Mouse (Mus musculus): ENCODE measurements around the gene Car11. TPM values are rescaled to one million over a fixed set of nuclear protein-coding genes. Genes with fewer than 3 reads are reported as not detected.

The Car11 gene
- polyA plus RNA-seq, 1 experiment from 2014 or later, result 0.56 TPM

GRCm38 (mm10) chr7:45711316-45712021, 11.8 kb downstream of the Car11 start:
- Histone ChIP-seq H3K79me2 (ENCODE audit: inconsistent target) (peaks cover 73% of the 10 kb centered on the region), H3K36me3 (ENCODE audit: inconsistent target) (peaks cover 43% of the 10 kb centered on the region), H3K27ac (no peak overlapping the region), H3K4me3 (ENCODE audit: inconsistent target) (no peak overlapping the region)
- WGBS (ENCODE audit: missing documents), result 89% methylated on average over 22 of the region's 24 CpGs

DNA sequence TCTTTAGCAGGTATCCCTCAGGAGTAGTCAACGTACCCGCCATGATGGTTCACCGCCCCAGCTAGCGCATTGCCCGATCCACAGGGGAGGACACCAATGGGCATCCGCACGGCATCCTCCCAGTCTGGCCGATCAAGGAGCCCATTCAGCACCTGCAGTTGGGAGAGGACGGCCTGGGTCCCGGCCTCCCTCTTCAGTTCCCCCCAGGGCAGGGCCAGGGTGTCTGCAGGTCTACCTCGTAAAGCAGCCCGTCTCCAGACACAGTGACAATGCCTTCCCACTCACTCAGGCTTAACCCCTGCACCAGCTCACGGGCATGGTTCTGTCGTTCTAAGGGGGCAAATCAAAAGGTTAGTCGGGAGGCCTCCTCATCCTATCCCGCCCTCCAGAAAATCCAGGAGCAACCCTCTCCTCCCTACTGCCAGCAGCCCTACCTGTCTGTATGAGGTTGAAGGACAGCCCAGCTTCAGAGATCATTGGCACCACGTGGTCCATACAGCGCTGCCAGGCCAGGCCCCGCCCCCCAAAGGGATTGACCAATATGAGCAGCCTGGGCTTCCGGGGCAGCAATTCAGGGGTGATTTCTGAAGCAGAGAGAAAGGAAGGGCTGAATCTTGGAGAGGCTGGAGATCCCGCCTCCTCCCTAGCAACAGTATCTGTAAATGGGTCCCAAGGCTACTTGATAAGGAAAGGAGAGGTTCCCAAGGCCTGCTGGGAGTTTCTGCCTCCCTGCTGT, 12.5 kb downstream of the Car11 start:
- Histone ChIP-seq H3K4me3 (ENCODE audit: inconsistent target) (no peak overlapping the region), H3K79me2 (ENCODE audit: inconsistent target) (peaks cover 80% of the 10 kb centered on the region), H3K36me3 (ENCODE audit: inconsistent target) (peaks cover 43% of the 10 kb centered on the region), H3K27ac (no peak overlapping the region)
- 93% methylated on average over 20 of the region's 21 CpGs for WGBS (ENCODE audit: missing documents)

DNA sequence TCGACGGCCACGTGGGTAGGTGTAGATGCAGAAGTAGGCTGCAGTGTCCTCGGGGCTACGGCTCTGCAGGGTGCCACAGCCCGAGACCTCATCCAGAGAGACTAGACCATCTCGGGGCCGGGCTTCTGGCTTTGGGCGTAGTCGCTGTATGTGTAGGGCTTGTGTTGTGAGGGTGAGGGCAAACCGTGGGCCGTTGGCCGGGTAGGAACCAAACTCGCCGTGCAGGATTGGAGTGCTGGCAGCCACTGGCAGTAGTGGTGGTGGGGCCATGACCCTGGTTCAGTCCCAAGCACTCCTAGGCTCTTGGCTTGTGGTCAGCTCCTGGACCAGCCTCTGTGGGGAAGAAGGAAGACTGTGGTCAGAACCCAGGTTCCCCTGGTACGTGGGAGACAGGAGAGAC, 13.8 kb downstream of the Car11 start:
- WGBS (ENCODE audit: missing documents), result 89% methylated on average over 13 of the region's 16 CpGs
- H3K79me2 ChIP-seq (ENCODE audit: inconsistent target), result peaks cover 85% of the 10 kb centered on the region
- H3K36me3 ChIP-seq (ENCODE audit: inconsistent target), result peaks cover 43% of the 10 kb centered on the region
- H3K4me3 ChIP-seq (ENCODE audit: inconsistent target), result no peak overlapping the region
- no peak overlapping the region for H3K27ac ChIP-seq

GRCm38 (mm10) chr7:45713881-45714520, 14.4 kb downstream of the Car11 start:
- Histone ChIP-seq H3K79me2 (ENCODE audit: inconsistent target) (peaks cover 87% of the 10 kb centered on the region), H3K36me3 (ENCODE audit: inconsistent target) (peaks cover 43% of the 10 kb centered on the region), H3K27ac (peak overlapping the region; percentile 58)

GRCm38 (mm10) chr7:45714630-45715089, 15.0 kb downstream of the Car11 start:
- 14% methylated on average over 14 of the region's 14 CpGs for WGBS (ENCODE audit: missing documents)
- H3K79me2 ChIP-seq (ENCODE audit: inconsistent target), result peaks cover 87% of the 10 kb centered on the region
- H3K36me3 ChIP-seq (ENCODE audit: inconsistent target), result peaks cover 43% of the 10 kb centered on the region
- peak overlapping the region; percentile 58 for H3K27ac ChIP-seq
- H3K4me3 ChIP-seq (ENCODE audit: inconsistent target), result peak overlapping the region; percentile 78

More at GRCm38 (mm10) chr7:45713881-45714520, 14.4 kb downstream of the Car11 start:
- 88% methylated on average over 6 of the region's 6 CpGs for WGBS (ENCODE audit: missing documents)
- peak overlapping the region; percentile 78 for H3K4me3 ChIP-seq (ENCODE audit: inconsistent target)

DNA sequence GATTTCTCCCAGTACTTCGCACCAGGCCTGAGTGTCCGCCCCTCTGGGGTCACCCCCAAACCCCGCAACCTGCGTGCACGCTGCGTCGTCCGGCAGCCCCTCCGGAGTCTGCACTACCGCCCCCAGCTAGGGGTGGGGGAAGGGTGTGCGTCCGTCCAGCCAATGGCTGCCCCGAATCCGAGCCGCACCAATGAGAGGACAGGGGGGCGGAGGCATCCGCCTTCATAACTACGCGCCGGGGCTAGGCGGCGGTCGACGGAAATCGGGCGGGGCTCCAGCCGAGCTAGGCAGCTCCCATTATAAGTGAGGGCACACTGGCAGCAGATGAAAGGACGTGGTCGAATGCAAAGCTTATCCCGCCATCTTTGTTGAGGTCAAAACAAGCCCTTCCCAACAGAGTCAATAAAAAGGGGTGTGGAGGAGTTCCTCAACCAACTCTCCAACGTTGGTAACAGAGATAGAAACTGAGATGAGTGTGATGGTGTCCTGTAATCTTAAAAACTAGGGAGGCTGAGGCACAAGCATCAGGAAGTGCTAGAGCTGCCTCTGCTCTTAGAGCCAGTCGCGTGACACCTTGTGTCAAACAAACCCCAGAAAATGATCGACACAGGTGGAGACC, 15.6 kb downstream of the Car11 start, which contains the start of gene Rpl18:
Rpl18 (plus strand) TSS at position 368 of the 619 bp plus-strand sequence.
- Histone ChIP-seq H3K79me2 (ENCODE audit: inconsistent target) (peaks cover 82% of the 10 kb centered on the region), H3K36me3 (ENCODE audit: inconsistent target) (peaks cover 42% of the 10 kb centered on the region), H3K4me3 (ENCODE audit: inconsistent target) (peak within 1 kb of the TSS; percentile 78), H3K27ac (peak within 1 kb of the TSS; percentile 98)
- 6% methylated on average over 34 of the region's 34 CpGs for WGBS (ENCODE audit: missing documents)

GRCm38 (mm10) chr7:45715741-45716459, 16.3 kb downstream of the Car11 start:
- Histone ChIP-seq H3K4me3 (ENCODE audit: inconsistent target) (peak overlapping the region; percentile 73), H3K79me2 (ENCODE audit: inconsistent target) (peaks cover 75% of the 10 kb centered on the region), H3K36me3 (ENCODE audit: inconsistent target) (peaks cover 35% of the 10 kb centered on the region), H3K27ac (peak overlapping the region; percentile 98)
- WGBS (ENCODE audit: missing documents), result 31% methylated on average over 19 of the region's 19 CpGs

DNA sequence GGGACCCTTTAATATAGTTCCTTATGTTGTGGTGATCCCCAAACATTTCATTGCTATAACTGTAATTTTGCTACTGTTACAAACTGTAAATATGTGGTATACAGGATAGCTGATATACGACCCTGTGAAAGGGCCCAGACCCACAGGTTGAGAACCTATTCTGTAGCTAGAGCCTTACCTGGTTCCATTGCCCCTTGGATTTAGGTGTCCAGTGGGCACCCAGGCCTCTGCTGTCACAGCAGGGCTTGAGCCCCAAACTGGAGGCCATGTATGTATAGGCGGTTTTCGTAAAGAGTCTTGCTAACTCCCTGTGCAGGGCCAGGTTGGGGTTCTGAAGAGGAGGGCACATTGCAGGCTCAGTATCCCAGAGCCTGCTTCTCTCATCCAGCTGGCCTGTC, 16.8 kb downstream of the Car11 start:
- Histone ChIP-seq H3K79me2 (ENCODE audit: inconsistent target) (peaks cover 71% of the 10 kb centered on the region), H3K36me3 (ENCODE audit: inconsistent target) (peaks cover 29% of the 10 kb centered on the region), H3K27ac (peak overlapping the region; percentile 98), H3K4me3 (ENCODE audit: inconsistent target) (peak overlapping the region; percentile 73)
- WGBS (ENCODE audit: missing documents), result 65% methylated on average over 3 of the region's 3 CpGs

- Histone ChIP-seq H3K36me3 (ENCODE audit: inconsistent target) (peaks cover 22% of the 10 kb centered on the region), H3K79me2 (ENCODE audit: inconsistent target) (peaks cover 63% of the 10 kb centered on the region), H3K27ac (peak overlapping the region; percentile 98), H3K4me3 (ENCODE audit: inconsistent target) (peak overlapping the region; percentile 73)
- WGBS (ENCODE audit: missing documents), result 5% methylated on average over 31 of the region's 31 CpGs
Measured at GRCm38 (mm10) chr7:45716952-45717917, 17.6 kb downstream of the Car11 start.

DNA sequence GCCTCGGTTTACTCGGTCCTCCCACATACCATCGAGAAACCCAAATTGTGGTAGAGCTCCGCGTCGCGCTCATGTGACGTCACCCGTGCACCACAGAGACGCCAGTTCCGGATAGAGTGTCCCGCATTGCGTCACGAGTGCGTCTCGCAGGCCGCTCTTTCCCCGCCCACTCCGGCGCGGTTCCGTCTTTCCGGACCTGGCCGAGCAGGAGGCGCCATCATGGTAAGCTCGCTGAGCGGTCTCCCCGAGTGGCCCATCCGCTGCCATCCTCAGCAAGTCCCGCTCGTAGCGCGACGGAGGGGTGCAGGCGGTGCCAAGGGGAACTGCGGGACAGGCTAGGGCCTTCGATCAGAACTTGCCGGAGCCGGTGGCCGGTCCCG, 18.3 kb downstream of the Car11 start, which contains the start of gene Sphk2:
Sphk2 (minus strand) TSS at position 85 of the 380 bp plus-strand sequence.
- peaks cover 56% of the 10 kb centered on the region for H3K79me2 ChIP-seq (ENCODE audit: inconsistent target)
- peak within 1 kb of the TSS; percentile 98 for H3K27ac ChIP-seq
- WGBS (ENCODE audit: missing documents), result under 1% methylated on average over 41 of the region's 41 CpGs
- H3K4me3 ChIP-seq (ENCODE audit: inconsistent target), result peak within 1 kb of the TSS; percentile 81
- peaks cover 15% of the 10 kb centered on the region; the same call in 1 of the 2 replicates for H3K36me3 ChIP-seq (ENCODE audit: inconsistent target)

DNA sequence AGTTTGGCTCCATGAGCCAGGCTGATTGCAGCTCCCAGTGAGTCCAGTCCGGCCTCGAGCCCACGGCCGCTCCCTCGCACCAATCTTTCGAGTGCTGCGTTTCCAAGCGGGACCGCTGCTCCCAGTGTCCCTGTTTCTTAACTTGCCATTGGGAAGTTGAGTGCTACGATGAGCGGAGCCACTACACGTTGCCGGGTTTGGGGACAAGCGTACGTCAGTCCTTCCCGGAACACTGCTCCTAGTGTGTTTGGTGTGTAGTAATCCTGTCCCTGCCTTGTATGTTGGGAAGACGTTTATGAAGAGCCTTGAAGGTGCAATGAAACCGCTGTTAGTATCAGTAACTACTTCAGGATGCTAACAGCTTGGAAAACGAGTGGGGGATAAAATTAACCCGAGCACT, 18.7 kb downstream of the Car11 start:
- Histone ChIP-seq H3K4me3 (ENCODE audit: inconsistent target) (peak overlapping the region; percentile 81), H3K36me3 (ENCODE audit: inconsistent target) (peaks cover 12% of the 10 kb centered on the region; the same call in 1 of the 2 replicates), H3K79me2 (ENCODE audit: inconsistent target) (peaks cover 52% of the 10 kb centered on the region), H3K27ac (peak overlapping the region; percentile 98)
- WGBS (ENCODE audit: missing documents), result 0% methylated on average over 20 of the region's 20 CpGs

- Histone ChIP-seq H3K79me2 (ENCODE audit: inconsistent target) (peaks cover 44% of the 10 kb centered on the region), H3K36me3 (ENCODE audit: inconsistent target) (peaks cover 9% of the 10 kb centered on the region; the same call in 1 of the 2 replicates), H3K27ac (no peak overlapping the region), H3K4me3 (ENCODE audit: inconsistent target) (peak overlapping the region; percentile 81; the same call in 1 of the 2 replicates)
- WGBS (ENCODE audit: missing documents), result 91% methylated on average over 10 of the region's 10 CpGs
Measured at GRCm38 (mm10) chr7:45719180-45719579, 19.5 kb downstream of the Car11 start.
